Mouse (Mus musculus) olfactory bulb, adult 2 months (tissue): Measurements from ENCODE around the gene Slc16a10.

Experiments used
- CTCF ChIP-seq: fragments of 200-500 bp; IDR thresholded peaks from 2 replicates; pipeline ENCODE4 v1.5.1; 2012; ENCODE audit warnings: low read depth, mild to moderate bottlenecking, low read length, moderate library complexity; ENCODE audit not compliant: insufficient read depth
- POLR2A ChIP-seq: fragments of 200-500 bp; IDR thresholded peaks from 2 replicates; pipeline ENCODE4 v1.6.1; 2012; ENCODE audit warnings: mild to moderate bottlenecking, low read depth, low read length, moderate library complexity; ENCODE audit not compliant: insufficient read depth

DNA sequence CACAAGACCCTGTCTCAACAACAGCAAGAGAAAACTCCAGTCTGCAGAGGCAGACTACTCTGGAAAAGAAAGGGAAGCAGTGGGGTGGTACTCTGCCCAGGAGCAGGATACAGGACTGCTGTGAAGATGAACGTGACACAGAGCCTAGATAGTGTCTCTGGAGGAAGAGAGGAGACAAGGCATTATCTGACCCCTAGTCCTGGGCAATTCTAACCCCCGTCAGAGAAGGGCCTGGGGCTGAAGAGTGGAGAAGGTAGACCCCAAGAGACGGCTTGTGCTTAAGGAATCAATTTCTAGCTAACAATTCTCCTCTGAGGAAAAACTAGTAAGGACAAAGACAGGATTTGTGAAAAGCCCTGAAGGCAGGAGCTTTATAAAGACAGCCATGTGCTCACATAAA, 76.7 kb downstream of the Slc16a10 start:
- TF ChIP-seq CTCF (no peak), POLR2A (no peak)
